Mouse (Mus musculus) heart, embryonic 14.5 days (tissue): ENCODE data around the gene 4930518I15Rik. TPM values are rescaled to one million over a fixed set of nuclear protein-coding genes. Genes with fewer than 3 reads are reported as not detected.
A peak's percentile ranks its signal among the peaks of the same experiment; 100 is the strongest.
"Not testable (repeated sequence)": the region's sequence is repeated elsewhere in the genome, so short reads cannot be mapped to it uniquely, and the experiment has no call there.

Source experiments
- ATAC-seq: fragments of 200-750 bp; cut with Nextera tagmentation; 2 replicates; pipeline ENCODE4 v1.8.0; 2017; ENCODE audit warnings: low read depth, moderate TSS enrichment; ENCODE audit not compliant: insufficient number of reproducible peaks, insufficient read depth, low FRiP score
- H3K27ac ChIP-seq, 2 experiments: fragments of 200-500 bp in 1 of 2; fragments of 300-500 bp in 1 of 2; sonication (generic) in 1 of 2; replicated peaks in 1 of 2; 2 replicates each; pipeline ENCODE4 v1.5.1; 2012 to 2014; ENCODE audit warnings: low read depth in 2 of 2, low read length in 2 of 2, control low read depth in 1 of 2, mild to moderate bottlenecking in 1 of 2, mixed read lengths in 1 of 2; ENCODE audit not compliant: control insufficient read depth in 1 of 2, insufficient read depth in 1 of 2
- H3K27me3 ChIP-seq: fragments of 300-500 bp; sonication (generic); 2 replicates; pipeline ENCODE4 v1.6.1; 2014; ENCODE audit warnings: mild to moderate bottlenecking, low read length, control low read depth; ENCODE audit not compliant: control insufficient read depth, insufficient read depth
- H3K36me3 ChIP-seq: fragments of 300-500 bp; sonication (generic); 2 replicates; pipeline ENCODE4 v1.6.1; 2014; ENCODE audit warnings: mild to moderate bottlenecking, control low read depth, low read length, mixed read lengths; ENCODE audit not compliant: control insufficient read depth, insufficient read depth
- H3K4me1 ChIP-seq, 2 experiments: fragments of 200-500 bp in 1 of 2; fragments of 300-500 bp in 1 of 2; sonication (generic) in 1 of 2; 2 replicates each; pipeline ENCODE4 v1.6.1; 2012 to 2014; ENCODE audit warnings: low read length in 2 of 2, control low read depth in 1 of 2, mixed read lengths in 1 of 2; ENCODE audit not compliant: control insufficient read depth in 2 of 2, insufficient read depth in 2 of 2
- H3K4me2 ChIP-seq: fragments of 300-500 bp; sonication (generic); 2 replicates; pipeline ENCODE4 v1.6.1; 2014; ENCODE audit warnings: mild to moderate bottlenecking, low read length
- H3K4me3 ChIP-seq, 2 experiments: fragments of 200-500 bp in 1 of 2; fragments of 300-500 bp in 1 of 2; sonication (generic) in 1 of 2; 2 replicates each; pipeline ENCODE4 v1.5.1; 2012 to 2014; ENCODE audit warnings: low read length in 2 of 2, mild to moderate bottlenecking in 2 of 2, control low read depth in 1 of 2, low read depth in 1 of 2, moderate library complexity in 1 of 2; ENCODE audit not compliant: control insufficient read depth in 1 of 2, insufficient read depth in 1 of 2
- H3K9ac ChIP-seq: fragments of 300-500 bp; sonication (generic); 2 replicates; pipeline ENCODE4 v1.6.1; 2014; ENCODE audit warnings: mild to moderate bottlenecking, low read length
- H3K9me3 ChIP-seq: fragments of 300-500 bp; sonication (generic); 2 replicates; pipeline ENCODE4 v1.6.1; 2016; ENCODE audit warnings: low read length, control low read depth; ENCODE audit not compliant: control insufficient read depth
- WGBS: fragments of 180-500 bp; shearing (Covaris S2); extraction: QIAGEN DNeasy Blood & Tissue Kit; methylation state at CpG from one replicate; pipeline ENCODE4 v1.1.7; 2014; 5-methylcytosine and 5-hydroxymethylcytosine counted together
- polyA plus RNA-seq: library from polyadenylated mRNA; unstranded; fragments of >200 nt; fragmentation: Nextera tagmentation; extraction: Ambion mirVana; gene quantifications from 2 replicates; pipeline ENCODE4 v1.2.1, GENCODE M21; 2014

Gene 4930518I15Rik
- polyA plus RNA-seq, 1 experiment from 2014 or later: 3.9 TPM

DNA sequence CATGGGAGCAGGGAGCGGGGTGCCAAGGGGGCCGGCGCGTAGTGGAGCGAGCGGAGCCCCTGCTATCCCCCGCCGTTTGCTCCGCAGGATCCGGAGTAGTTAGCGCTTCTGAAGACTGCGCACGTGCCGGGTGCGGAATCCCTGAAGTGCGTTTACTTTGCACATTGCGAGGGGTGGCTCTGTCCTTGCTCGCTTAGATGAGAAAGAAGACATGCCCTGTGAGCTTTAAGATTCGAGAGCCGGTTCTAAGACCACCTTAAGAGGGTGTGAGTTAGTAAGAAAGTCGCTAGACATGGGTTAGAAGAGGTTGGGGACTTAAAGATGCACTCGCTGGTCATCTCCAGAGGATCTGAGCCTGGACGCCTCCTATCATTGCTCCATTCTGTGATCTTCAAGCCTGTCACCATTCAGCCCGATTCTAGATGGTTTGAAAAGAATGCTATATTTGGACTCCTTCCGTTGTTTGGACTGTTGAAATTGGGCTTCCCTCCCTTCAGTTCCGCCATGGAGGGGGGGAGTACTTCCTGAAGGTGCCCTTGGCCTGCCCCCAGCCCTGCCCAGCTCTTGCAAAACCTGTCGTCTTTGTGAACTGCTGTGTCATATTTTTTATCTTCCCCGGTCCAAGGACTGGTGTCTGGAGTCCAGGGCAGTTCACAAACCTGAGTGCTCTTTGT is 5.9 kb upstream of the 4930518I15Rik start:
- Histone ChIP-seq H3K9ac (peak overlapping the region; percentile 93), H3K4me2 (peak overlapping the region; percentile 89), H3K4me1 (peaks cover 2 to 20% of the 10 kb centered on the region in 2 experiments; a peak in 3 of 4 replicates), H3K36me3 (peaks cover 45% of the 10 kb centered on the region), H3K9me3 (no peaks in the 10 kb centered on the region), H3K27me3 (no peaks in the 10 kb centered on the region), H3K27ac (peak overlapping the region; percentile 86 to 94), H3K4me3 (peak overlapping the region; percentile 95)
- no peak for ATAC-seq
- WGBS: 2% methylated on average over 28 of the region's 28 CpGs

DNA sequence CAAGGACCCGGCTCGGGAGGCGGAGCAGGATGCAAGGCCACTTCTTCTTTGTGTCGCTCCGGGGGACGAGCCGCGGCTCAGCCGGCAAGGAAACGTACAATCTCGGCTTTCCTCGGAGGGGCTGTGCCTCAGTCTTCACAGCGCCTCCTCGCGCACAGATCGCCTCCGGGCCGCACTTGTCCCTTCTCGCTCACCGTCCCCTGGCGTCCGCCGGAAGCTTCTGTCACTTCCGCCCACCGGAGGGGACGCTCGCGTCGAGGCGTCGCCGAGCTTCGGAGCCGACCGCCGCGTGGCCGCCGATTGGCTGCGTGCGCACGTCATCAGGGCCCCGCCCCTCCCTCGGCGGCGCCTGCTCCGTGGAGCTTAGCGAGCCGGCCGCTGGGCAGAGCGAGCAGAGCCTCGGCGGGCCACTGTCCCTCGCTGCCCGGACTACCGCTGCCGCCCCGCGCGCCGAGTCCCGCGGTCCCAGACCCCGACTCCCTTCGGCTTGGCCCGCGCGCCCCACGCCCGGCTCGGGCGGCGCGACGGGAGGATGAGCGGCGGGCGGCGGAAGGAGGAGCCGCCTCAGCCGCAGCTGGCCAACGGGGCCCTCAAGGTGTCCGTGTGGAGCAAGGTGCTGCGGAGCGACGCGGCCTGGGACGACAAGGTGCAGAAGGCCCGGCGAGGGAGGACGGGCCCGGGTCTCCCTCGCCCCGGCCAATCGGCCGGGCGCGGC is 5.2 kb upstream of the 4930518I15Rik start, which contains the start of gene Rab5if:
Rab5if (plus strand) TSS at position 357 of the 715 bp plus-strand sequence.
- WGBS: under 1% methylated on average over 90 of the region's 98 CpGs
- peak within 1 kb of the TSS; percentile 93 for H3K9ac ChIP-seq
- peaks cover 4 to 26% of the 10 kb centered on the region in 2 experiments; a peak in 3 of 4 replicates for H3K4me1 ChIP-seq
- peak; percentile 93 for ATAC-seq
- peak within 1 kb of the TSS; percentile 89 for H3K4me2 ChIP-seq
- no peaks in the 10 kb centered on the region for H3K27me3 ChIP-seq
- peak within 1 kb of the TSS; percentile 93 to 94 for H3K27ac ChIP-seq
- H3K4me3 ChIP-seq: peak within 1 kb of the TSS; percentile 95
- H3K9me3 ChIP-seq: no peaks in the 10 kb centered on the region
- H3K36me3 ChIP-seq: peaks cover 45% of the 10 kb centered on the region

DNA sequence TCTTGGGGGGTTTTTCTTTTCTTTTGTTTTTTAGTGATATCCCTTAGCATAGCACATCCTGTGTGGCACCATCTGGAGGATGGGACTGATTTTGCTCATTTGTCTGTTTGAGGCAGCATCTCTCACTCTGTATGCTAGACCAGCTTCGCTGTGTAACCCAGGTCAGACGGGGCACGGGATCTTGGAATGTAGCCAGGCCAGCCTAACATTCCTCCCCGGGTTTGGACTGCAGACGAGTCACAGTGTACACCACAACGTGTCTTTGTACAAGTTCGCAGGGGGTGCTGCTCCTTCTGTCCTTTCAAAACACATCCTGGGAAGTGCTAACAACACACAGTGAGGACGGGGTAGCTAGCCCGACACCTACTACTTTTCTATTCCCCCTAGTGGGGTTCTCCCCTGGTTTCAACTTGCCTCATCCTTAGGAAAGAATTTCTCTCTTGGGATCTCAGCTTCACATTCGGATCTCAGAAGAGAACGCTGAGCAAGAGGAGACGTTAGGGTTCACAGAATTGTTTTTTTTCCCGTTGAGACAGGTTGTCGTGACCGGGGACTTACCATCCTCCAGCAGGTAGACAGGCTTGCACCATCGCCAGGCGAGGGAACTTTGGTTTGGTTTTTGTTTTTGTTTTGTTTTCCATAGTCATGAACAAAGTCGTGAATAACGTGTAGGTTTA is 4.4 kb upstream of the 4930518I15Rik start:
- H3K4me2 ChIP-seq: peak overlapping the region; percentile 63
- H3K36me3 ChIP-seq: peaks cover 38% of the 10 kb centered on the region
- no peak for ATAC-seq
- H3K4me3 ChIP-seq: peak overlapping the region; percentile 95
- H3K27me3 ChIP-seq: no peaks in the 10 kb centered on the region
- under 1% methylated on average over 19 of the region's 19 CpGs for WGBS
- peaks cover 5 to 32% of the 10 kb centered on the region in 2 experiments for H3K4me1 ChIP-seq
- H3K27ac ChIP-seq: peak overlapping the region; percentile 93 to 94
- H3K9ac ChIP-seq: peak overlapping the region; percentile 87
- H3K9me3 ChIP-seq: no peaks in the 10 kb centered on the region

DNA sequence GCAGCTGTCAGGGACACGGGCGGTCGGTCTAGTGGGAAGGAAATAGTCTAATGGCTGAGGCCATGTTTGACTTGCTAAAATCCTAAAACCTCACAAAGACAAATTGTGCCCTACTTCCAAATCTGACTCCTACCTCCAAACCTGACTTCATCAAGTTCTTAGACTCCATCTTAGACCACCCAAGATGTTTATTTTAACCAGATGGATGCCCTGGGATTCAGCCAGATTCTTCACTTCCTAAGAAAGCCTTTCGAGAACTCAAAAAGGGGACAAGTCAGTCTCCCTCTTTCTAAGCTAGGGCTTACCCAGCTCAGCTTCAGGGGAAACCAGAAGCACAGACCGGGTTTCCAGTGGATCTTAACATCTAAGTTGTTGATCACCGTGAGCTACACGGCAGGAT is 925 bp upstream of the 4930518I15Rik start:
- no peaks in the 10 kb centered on the region for H3K27me3 ChIP-seq
- 82% methylated on average over 7 of the region's 7 CpGs for WGBS
- peaks cover 5 to 26% of the 10 kb centered on the region in 2 experiments for H3K4me1 ChIP-seq
- H3K9ac ChIP-seq: no peak overlapping the region
- H3K4me2 ChIP-seq: no peak overlapping the region
- no peak for ATAC-seq
- no peak overlapping the region for H3K4me3 ChIP-seq
- no peak overlapping the region for H3K27ac ChIP-seq
- no peaks in the 10 kb centered on the region for H3K9me3 ChIP-seq
- H3K36me3 ChIP-seq: peaks cover 38% of the 10 kb centered on the region

DNA sequence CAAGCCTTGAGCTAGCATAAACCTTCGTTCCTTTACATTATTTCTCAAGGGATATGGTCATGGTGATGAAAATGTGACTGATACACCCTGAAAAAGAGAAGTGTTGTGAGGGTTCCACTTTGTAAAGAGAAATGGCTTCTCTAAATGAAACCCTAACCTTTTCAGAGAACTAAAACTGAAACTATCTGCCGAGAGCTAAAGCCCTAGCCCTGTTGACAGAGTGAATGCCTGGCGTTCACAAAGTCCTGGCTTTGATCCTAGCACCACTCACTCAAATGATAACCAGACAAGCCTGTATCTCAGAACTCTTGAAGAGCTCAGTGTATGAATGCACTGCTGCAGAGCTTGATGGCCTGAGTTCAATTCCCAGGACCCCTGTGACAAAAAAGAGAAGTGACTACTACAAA is 358 bp downstream of the 4930518I15Rik start:
- peak; percentile 64 for ATAC-seq
- Histone ChIP-seq H3K27me3 (no peaks in the 10 kb centered on the region), H3K4me2 (peak overlapping the region; percentile 60), H3K9ac (peak overlapping the region; percentile 62), H3K27ac (peak overlapping the region; percentile 56 to 72), H3K4me3 (peak overlapping the region in 1 of 2 experiments; percentile 19; a peak in 1 of 4 replicates), H3K9me3 (no peaks in the 10 kb centered on the region), H3K36me3 (peaks cover 45% of the 10 kb centered on the region), H3K4me1 (peaks cover 5 to 26% of the 10 kb centered on the region in 2 experiments)
- 17% methylated on average over 3 of the region's 3 CpGs for WGBS

DNA sequence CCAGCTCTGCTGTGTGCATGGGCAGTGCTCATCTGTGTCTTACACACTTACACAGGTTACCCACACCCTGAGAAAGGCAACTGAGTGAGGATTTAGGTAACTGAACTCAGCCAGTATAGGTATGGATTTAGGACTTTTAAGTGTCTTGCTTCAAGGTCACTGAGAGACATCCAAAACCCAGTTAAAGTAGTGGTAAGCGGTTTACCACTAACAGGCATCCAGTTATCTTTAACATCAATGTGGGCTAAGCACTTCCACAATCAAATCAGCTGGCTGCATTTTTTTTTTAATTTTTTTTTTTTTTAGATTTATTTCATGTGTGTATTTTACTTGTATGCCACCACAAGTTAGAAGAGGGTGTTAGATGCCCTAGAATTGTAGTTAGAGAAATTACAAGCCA is 1.4 kb downstream of the 4930518I15Rik start:
- 85% methylated on average over 1 of the region's 1 CpGs for WGBS
- ATAC-seq: no peak
- H3K4me1 ChIP-seq: peaks cover 4 to 20% of the 10 kb centered on the region in 2 experiments; a peak in 3 of 4 replicates
- peak overlapping the region in 1 of 2 experiments; percentile 72; a peak in 1 of 4 replicates for H3K27ac ChIP-seq
- no peak overlapping the region for H3K4me2 ChIP-seq
- no peak overlapping the region for H3K9ac ChIP-seq
- H3K4me3 ChIP-seq: no peak overlapping the region
- no peaks in the 10 kb centered on the region for H3K9me3 ChIP-seq
- no peaks in the 10 kb centered on the region for H3K27me3 ChIP-seq
- H3K36me3 ChIP-seq: peaks cover 56% of the 10 kb centered on the region

DNA sequence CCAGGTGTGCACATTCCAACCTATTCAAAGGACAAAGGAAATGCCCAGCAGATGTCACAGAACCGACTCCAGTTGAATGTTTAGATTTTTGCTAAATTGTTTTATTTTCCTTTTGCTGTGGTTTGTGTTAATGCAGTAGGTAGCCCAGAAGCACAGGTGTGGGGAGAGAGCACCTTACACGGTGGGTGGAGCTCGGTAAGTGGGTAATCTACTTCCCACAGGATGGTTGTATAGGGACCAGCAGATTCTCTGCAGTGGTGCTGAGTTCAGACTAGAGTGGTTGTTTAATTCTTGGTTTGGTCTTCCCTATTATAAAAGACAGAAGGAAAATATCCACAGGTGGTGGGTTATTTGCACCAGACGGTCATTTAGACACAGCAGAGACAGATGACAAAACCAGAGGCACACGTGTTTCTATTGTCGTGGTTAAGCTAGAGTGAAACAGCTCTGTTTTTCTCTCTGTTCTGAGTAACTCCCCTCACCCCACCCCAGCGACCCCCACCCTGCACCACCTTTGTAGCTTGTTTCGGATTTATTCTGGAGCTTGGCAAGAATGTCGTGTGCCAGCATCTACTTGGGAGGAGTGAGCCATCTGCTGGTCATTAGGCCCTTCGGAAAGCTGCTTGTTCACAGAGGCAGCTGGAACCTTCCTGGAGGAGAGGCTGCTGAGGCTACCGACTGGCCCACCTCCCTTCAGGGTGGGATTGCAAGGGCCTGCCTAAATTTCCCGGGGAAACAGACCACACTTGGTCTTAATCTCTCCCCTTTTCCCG is 3.6 kb downstream of the 4930518I15Rik start:
- 56% methylated on average over 13 of the region's 13 CpGs for WGBS
- H3K4me3 ChIP-seq, H3K9ac ChIP-seq, ATAC-seq, H3K9me3 ChIP-seq, H3K4me2 ChIP-seq, H3K27ac ChIP-seq, H3K27me3 ChIP-seq: not testable (repeated sequence)
- H3K4me1 ChIP-seq: peaks cover 4 to 18% of the 10 kb centered on the region in 2 experiments; a peak in 3 of 4 replicates
- peaks cover 73% of the 10 kb centered on the region for H3K36me3 ChIP-seq
